Mouse (Mus musculus): ENCODE results near the gene Ier5l. TPM values are rescaled to one million over a fixed set of nuclear protein-coding genes. Genes with fewer than 3 reads are reported as not detected.

Ier5l gene
- polyA plus RNA-seq, 1 experiment from 2014 or later: 2.0 TPM

DNA sequence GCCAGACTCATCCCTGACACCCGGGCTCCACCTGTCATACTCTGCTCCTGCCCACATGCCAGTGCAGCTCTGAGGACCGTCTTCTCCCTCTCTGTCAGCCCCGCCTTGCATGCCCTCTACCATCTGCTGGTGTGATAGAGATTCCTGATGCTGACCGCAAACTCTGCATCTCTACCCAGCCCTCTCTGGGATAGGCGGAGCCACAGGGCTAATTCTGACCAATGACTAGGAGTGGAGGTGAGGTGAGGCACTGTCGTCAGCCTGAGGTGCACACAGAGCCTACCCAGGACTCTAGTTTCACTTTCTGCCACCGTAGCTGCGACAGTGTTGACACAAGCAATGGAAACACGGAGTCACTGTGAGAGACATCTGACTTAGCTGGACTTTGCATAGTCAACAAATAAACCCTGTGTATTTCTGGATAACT lies 10.1 kb downstream of the Ier5l start:
- peak; percentile 82 for ATAC-seq
- Histone ChIP-seq H3K9me3 (replicated peaks; ENCODE audit: control insufficient read depth, low read length, poor library complexity, severe bottlenecking) (no peaks in the 10 kb centered on the region), H3K4me1 (ENCODE audit: control insufficient read depth, insufficient read depth, low read length) (peaks cover 13% of the 10 kb centered on the region), H3K9ac (ENCODE audit: low read depth, low read length) (peak overlapping the region; percentile 52; the same call in 1 of the 2 replicates), H3K4me2 (ENCODE audit: low read length) (peak overlapping the region; percentile 44), H3K27me3 (ENCODE audit: control insufficient read depth, insufficient read depth, low read depth, low read length) (no peaks in the 10 kb centered on the region), H3K27ac (ENCODE audit: low read length) (no peak overlapping the region), H3K4me3 (ENCODE audit: low read depth, low read length) (peak overlapping the region; percentile 18; the same call in 1 of the 2 replicates), H3K36me3 (ENCODE audit: control insufficient read depth, insufficient read depth, low read length) (no peaks in the 10 kb centered on the region)
- 4% methylated on average over 9 of the region's 9 CpGs for WGBS

DNA sequence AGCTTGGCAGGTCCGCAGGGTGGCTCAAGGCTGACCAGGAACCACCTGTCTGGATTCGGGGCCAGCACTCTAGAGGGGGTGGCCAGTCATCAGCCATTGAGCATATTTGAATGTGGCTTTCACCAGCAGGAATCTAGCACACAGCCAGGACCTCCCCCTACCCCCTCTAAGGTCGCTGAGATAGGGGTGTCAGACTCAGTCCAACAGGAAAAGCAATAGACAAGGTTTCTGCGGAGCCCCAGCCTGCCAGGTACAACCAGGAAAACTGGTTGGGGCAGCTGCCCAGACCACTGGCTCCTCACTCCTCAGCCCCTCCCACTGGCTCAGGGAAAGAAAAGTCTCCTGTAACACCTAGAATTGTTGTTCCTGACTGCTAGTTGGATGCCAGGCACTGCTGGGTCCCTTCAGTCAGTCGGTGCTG lies 10.7 kb downstream of the Ier5l start:
- H3K4me2 ChIP-seq (ENCODE audit: low read length): peak overlapping the region; percentile 44
- H3K9ac ChIP-seq (ENCODE audit: low read depth, low read length): peak overlapping the region; percentile 52; the same call in 1 of the 2 replicates
- peak; percentile 27; the same call in 1 of the 2 replicates for ATAC-seq
- no peak overlapping the region for H3K27ac ChIP-seq (ENCODE audit: low read length)
- no peaks in the 10 kb centered on the region for H3K9me3 ChIP-seq (replicated peaks; ENCODE audit: control insufficient read depth, low read length, poor library complexity, severe bottlenecking)
- no peak overlapping the region for H3K4me3 ChIP-seq (ENCODE audit: low read depth, low read length)
- no peaks in the 10 kb centered on the region for H3K27me3 ChIP-seq (ENCODE audit: control insufficient read depth, insufficient read depth, low read depth, low read length)
- H3K4me1 ChIP-seq (ENCODE audit: control insufficient read depth, insufficient read depth, low read length): peaks cover 9% of the 10 kb centered on the region
- no peaks in the 10 kb centered on the region for H3K36me3 ChIP-seq (ENCODE audit: control insufficient read depth, insufficient read depth, low read length)
- WGBS: 43% methylated on average over 5 of the region's 5 CpGs

DNA sequence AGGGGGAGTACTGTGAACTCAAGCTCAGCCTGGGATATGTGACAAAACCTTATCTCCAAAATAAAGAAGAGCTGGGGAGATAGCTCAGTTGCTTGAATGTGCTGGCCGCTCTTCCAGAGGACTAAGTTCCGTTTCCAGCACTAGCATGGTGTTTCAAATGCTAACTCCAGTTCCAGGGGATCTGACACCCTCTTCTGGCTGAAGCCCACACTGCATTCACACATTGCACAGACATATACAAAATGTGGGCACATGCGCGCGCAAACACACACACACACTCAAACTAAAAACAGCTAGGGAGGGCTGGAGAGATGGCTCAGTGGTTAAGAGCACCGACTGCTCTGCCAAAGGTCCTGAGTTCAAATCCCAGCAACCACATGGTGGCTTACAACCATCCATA lies 14.8 kb downstream of the Ier5l start:
- Histone ChIP-seq H3K4me3 (ENCODE audit: low read depth, low read length) (no peak overlapping the region), H3K9me3 (replicated peaks; ENCODE audit: control insufficient read depth, low read length, poor library complexity, severe bottlenecking) (no peaks in the 10 kb centered on the region), H3K27ac (ENCODE audit: low read length) (no peak overlapping the region), H3K4me2 (ENCODE audit: low read length) (no peak overlapping the region), H3K4me1 (ENCODE audit: control insufficient read depth, insufficient read depth, low read length) (peaks cover 6% of the 10 kb centered on the region), H3K27me3 (ENCODE audit: control insufficient read depth, insufficient read depth, low read depth, low read length) (no peaks in the 10 kb centered on the region), H3K36me3 (ENCODE audit: control insufficient read depth, insufficient read depth, low read length) (no peaks in the 10 kb centered on the region), H3K9ac (ENCODE audit: low read depth, low read length) (no peak overlapping the region)
- no peak for ATAC-seq
- 94% methylated on average over 6 of the region's 6 CpGs for WGBS

GRCm38 (mm10) chr2:30458349-30458748 lies 15.7 kb downstream of the Ier5l start:
- 86% methylated on average over 6 of the region's 6 CpGs for WGBS
- Histone ChIP-seq H3K4me1 (ENCODE audit: control insufficient read depth, insufficient read depth, low read length) (no peaks in the 10 kb centered on the region), H3K27me3 (ENCODE audit: control insufficient read depth, insufficient read depth, low read depth, low read length) (no peaks in the 10 kb centered on the region), H3K27ac (ENCODE audit: low read length) (no peak overlapping the region), H3K4me3 (ENCODE audit: low read depth, low read length) (no peak overlapping the region), H3K9ac (ENCODE audit: low read depth, low read length) (no peak overlapping the region), H3K36me3 (ENCODE audit: control insufficient read depth, insufficient read depth, low read length) (no peaks in the 10 kb centered on the region), H3K4me2 (ENCODE audit: low read length) (no peak overlapping the region), H3K9me3 (replicated peaks; ENCODE audit: control insufficient read depth, low read length, poor library complexity, severe bottlenecking) (no peaks in the 10 kb centered on the region)
- no peak for ATAC-seq

DNA sequence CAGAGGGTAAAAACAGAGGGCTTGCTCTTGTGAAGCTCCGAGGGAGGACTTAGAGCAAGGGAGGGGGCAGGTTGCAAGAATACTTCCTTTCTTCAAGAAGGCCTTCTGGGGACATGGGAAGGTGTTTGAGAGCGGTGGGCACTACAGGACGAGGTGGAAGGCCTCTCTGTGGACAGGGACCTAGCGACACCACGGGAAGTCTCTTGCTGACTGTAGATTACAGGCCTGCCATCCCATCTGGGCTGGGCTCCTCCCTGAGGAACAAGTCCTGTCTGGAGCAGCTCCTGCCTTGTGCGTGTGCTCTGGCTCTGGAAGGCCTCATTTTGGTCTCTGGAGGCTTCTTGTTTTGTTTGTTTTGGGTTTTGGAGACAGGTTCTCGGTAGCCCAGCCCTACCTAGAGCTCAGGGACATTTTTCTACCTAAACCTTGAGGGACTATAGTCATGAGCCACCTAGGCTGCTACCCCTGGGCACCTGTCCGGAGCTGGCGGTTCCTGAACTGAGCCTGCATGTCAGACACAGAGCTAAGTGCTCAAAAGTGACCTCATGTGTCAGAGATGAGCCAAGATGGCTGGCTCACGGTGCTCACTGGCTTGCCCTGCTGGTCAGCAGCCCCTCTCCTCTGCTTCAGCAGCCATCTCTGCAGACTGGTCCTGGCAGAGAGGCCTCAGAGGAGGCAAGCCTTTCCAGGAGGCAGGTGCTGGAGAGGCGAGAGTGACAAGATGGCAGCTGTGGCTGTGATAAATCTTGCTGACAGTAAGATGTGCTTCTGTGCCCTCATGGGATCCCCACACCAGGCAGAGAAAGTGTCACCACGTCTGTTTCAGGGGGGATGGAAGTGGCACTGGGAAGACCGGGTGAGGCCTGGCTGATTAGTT lies 17.7 kb downstream of the Ier5l start:
- no peak overlapping the region for H3K4me2 ChIP-seq (ENCODE audit: low read length)
- H3K27ac ChIP-seq (ENCODE audit: low read length): no peak overlapping the region
- WGBS: 81% methylated on average over 13 of the region's 13 CpGs
- no peaks in the 10 kb centered on the region for H3K36me3 ChIP-seq (ENCODE audit: control insufficient read depth, insufficient read depth, low read length)
- no peaks in the 10 kb centered on the region for H3K9me3 ChIP-seq (replicated peaks; ENCODE audit: control insufficient read depth, low read length, poor library complexity, severe bottlenecking)
- H3K27me3 ChIP-seq (ENCODE audit: control insufficient read depth, insufficient read depth, low read depth, low read length): no peaks in the 10 kb centered on the region
- no peaks in the 10 kb centered on the region for H3K4me1 ChIP-seq (ENCODE audit: control insufficient read depth, insufficient read depth, low read length)
- no peak overlapping the region for H3K9ac ChIP-seq (ENCODE audit: low read depth, low read length)
- no peak overlapping the region for H3K4me3 ChIP-seq (ENCODE audit: low read depth, low read length)
- ATAC-seq: 0 out of 2 replicates have a peak, but pooled peaks have one; percentile 17

GRCm38 (mm10) chr2:30454587-30454986 lies 19.4 kb downstream of the Ier5l start:
- Histone ChIP-seq H3K4me3 (ENCODE audit: low read depth, low read length) (no peak overlapping the region), H3K27me3 (ENCODE audit: control insufficient read depth, insufficient read depth, low read depth, low read length) (no peaks in the 10 kb centered on the region), H3K4me1 (ENCODE audit: control insufficient read depth, insufficient read depth, low read length) (no peaks in the 10 kb centered on the region), H3K9ac (ENCODE audit: low read depth, low read length) (no peak overlapping the region), H3K27ac (ENCODE audit: low read length) (no peak overlapping the region), H3K36me3 (ENCODE audit: control insufficient read depth, insufficient read depth, low read length) (peaks cover 2% of the 10 kb centered on the region; the same call in 1 of the 2 replicates), H3K9me3 (replicated peaks; ENCODE audit: control insufficient read depth, low read length, poor library complexity, severe bottlenecking) (no peaks in the 10 kb centered on the region), H3K4me2 (ENCODE audit: low read length) (no peak overlapping the region)
- WGBS: 81% methylated on average over 5 of the region's 5 CpGs
- no peak for ATAC-seq

DNA sequence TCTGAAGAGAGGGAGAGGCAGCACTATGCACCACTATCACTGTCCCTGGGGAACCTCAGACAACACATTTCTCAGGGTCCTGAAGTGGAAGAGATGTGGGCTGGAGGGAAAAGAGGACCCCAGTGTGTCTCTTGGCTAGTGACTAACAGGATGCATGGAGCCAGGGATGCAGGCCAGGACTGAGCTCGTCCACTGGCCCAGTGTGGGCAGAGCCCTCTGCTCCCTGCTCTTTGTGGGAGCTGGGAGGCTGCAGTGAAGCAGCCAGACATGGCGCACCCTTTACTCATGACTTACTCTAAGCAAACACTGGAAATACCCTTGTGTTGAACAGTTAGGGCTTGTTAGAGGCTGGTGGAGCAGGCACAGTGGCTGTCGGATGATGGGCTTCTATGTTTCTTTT lies 20.4 kb downstream of the Ier5l start:
- Histone ChIP-seq H3K4me2 (ENCODE audit: low read length) (no peak overlapping the region), H3K36me3 (ENCODE audit: control insufficient read depth, insufficient read depth, low read length) (peaks cover 2% of the 10 kb centered on the region; the same call in 1 of the 2 replicates), H3K27ac (ENCODE audit: low read length) (no peak overlapping the region), H3K9ac (ENCODE audit: low read depth, low read length) (0 out of 2 replicates have a peak overlapping the region, but pooled peaks have one; percentile 2), H3K27me3 (ENCODE audit: control insufficient read depth, insufficient read depth, low read depth, low read length) (no peaks in the 10 kb centered on the region), H3K4me3 (ENCODE audit: low read depth, low read length) (no peak overlapping the region), H3K4me1 (ENCODE audit: control insufficient read depth, insufficient read depth, low read length) (no peaks in the 10 kb centered on the region), H3K9me3 (replicated peaks; ENCODE audit: control insufficient read depth, low read length, poor library complexity, severe bottlenecking) (no peaks in the 10 kb centered on the region)
- WGBS: 83% methylated on average over 3 of the region's 3 CpGs
- no peak for ATAC-seq

DNA sequence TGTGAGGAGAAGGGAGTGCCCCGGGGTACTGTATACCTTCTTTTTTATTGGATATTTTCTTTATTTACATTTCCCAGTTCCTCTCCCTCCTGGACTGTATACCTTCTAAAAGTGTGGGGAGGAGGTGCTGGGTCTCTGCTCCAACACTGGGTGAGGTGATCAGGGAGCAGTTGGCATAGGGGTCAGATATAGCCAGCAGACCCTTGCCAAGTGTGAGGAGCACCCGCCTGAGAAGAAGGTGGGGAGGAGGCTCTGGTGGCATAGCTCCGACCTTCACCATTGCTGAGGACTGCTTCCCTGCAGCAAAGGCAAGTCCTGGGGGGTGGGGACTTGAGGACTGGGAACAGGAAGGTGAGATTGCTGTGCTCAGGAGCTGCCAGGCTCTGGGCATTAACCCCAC lies 22.5 kb downstream of the Ier5l start:
- H3K27me3 ChIP-seq (ENCODE audit: control insufficient read depth, insufficient read depth, low read depth, low read length): no peaks in the 10 kb centered on the region
- no peak overlapping the region for H3K4me2 ChIP-seq (ENCODE audit: low read length)
- H3K9ac ChIP-seq (ENCODE audit: low read depth, low read length): no peak overlapping the region
- H3K27ac ChIP-seq (ENCODE audit: low read length): no peak overlapping the region
- no peaks in the 10 kb centered on the region for H3K4me1 ChIP-seq (ENCODE audit: control insufficient read depth, insufficient read depth, low read length)
- H3K36me3 ChIP-seq (ENCODE audit: control insufficient read depth, insufficient read depth, low read length): peaks cover 2% of the 10 kb centered on the region; the same call in 1 of the 2 replicates
- WGBS: 90% methylated on average over 3 of the region's 3 CpGs
- no peaks in the 10 kb centered on the region for H3K9me3 ChIP-seq (replicated peaks; ENCODE audit: control insufficient read depth, low read length, poor library complexity, severe bottlenecking)
- no peak for ATAC-seq
- no peak overlapping the region for H3K4me3 ChIP-seq (ENCODE audit: low read depth, low read length)

GRCm38 (mm10) chr2:30450530-30450929 lies 23.5 kb downstream of the Ier5l start:
- Histone ChIP-seq H3K27me3 (ENCODE audit: control insufficient read depth, insufficient read depth, low read depth, low read length) (no peaks in the 10 kb centered on the region), H3K36me3 (ENCODE audit: control insufficient read depth, insufficient read depth, low read length) (peaks cover 2% of the 10 kb centered on the region; the same call in 1 of the 2 replicates), H3K4me1 (ENCODE audit: control insufficient read depth, insufficient read depth, low read length) (no peaks in the 10 kb centered on the region), H3K9me3 (replicated peaks; ENCODE audit: control insufficient read depth, low read length, poor library complexity, severe bottlenecking) (no peaks in the 10 kb centered on the region), H3K4me2 (ENCODE audit: low read length) (no peak overlapping the region), H3K4me3 (ENCODE audit: low read depth, low read length) (no peak overlapping the region), H3K9ac (ENCODE audit: low read depth, low read length) (no peak overlapping the region), H3K27ac (ENCODE audit: low read length) (no peak overlapping the region)
- WGBS: 76% methylated on average over 1 of the region's 1 CpGs
- ATAC-seq: no peak

All from midbrain, embryonic 16.5 days (tissue).